Mouse (Mus musculus) embryo, embryonic 11 days (tissue): ENCODE measurements around the gene Kdm5b.

Source experiments
- DNase-seq: peaks from one replicate; pipeline ENCODE4 v3.0.0-alpha.2; 2015

Gene Kdm5b

GRCm38 (mm10) chr1:134552396-134552795 is 7.6 kb upstream of the Kdm5b start:
- no peak for DNase-seq

- DNase-seq: peak; percentile 28
Measured at GRCm38 (mm10) chr1:134555240-134555870, 4.6 kb upstream of the Kdm5b start.

GRCm38 (mm10) chr1:134555871-134556670 is 3.9 kb upstream of the Kdm5b start:
- peak; percentile 70 for DNase-seq

- DNase-seq: peak; percentile 99
Measured at GRCm38 (mm10) chr1:134556671-134557218, 3.2 kb upstream of the Kdm5b start.

- no peak for DNase-seq
Measured at GRCm38 (mm10) chr1:134558511-134558910, 1.5 kb upstream of the Kdm5b start.

- DNase-seq: no peak
Measured at GRCm38 (mm10) chr1:134559226-134559625, 745 bp upstream of the Kdm5b start.

- no peak for DNase-seq
Measured at GRCm38 (mm10) chr1:134560396-134560795, 425 bp downstream of the Kdm5b start.

- peak; percentile 70 for DNase-seq
Measured at GRCm38 (mm10) chr1:134560801-134561769, 1.1 kb downstream of the Kdm5b start.

- DNase-seq: no peak
Measured at GRCm38 (mm10) chr1:134561770-134562143, 1.8 kb downstream of the Kdm5b start.

- no peak for DNase-seq
Measured at GRCm38 (mm10) chr1:134562457-134562856, 2.5 kb downstream of the Kdm5b start.

- DNase-seq: no peak
Measured at GRCm38 (mm10) chr1:134563726-134564125, 3.8 kb downstream of the Kdm5b start.

GRCm38 (mm10) chr1:134567511-134567910 is 7.5 kb downstream of the Kdm5b start:
- no peak for DNase-seq

GRCm38 (mm10) chr1:134570171-134570570 is 10.2 kb downstream of the Kdm5b start:
- DNase-seq: no peak

- DNase-seq: no peak
Measured at GRCm38 (mm10) chr1:134570631-134571030, 10.7 kb downstream of the Kdm5b start.

GRCm38 (mm10) chr1:134573300-134573931 is 13.4 kb downstream of the Kdm5b start:
- DNase-seq: no peak

- no peak for DNase-seq
Measured at GRCm38 (mm10) chr1:134573932-134574315, 14.0 kb downstream of the Kdm5b start.

- DNase-seq: no peak
Measured at GRCm38 (mm10) chr1:134577384-134578120, 17.6 kb downstream of the Kdm5b start.

GRCm38 (mm10) chr1:134580796-134581195 is 20.8 kb downstream of the Kdm5b start:
- DNase-seq: no peak

GRCm38 (mm10) chr1:134583560-134583959 is 23.6 kb downstream of the Kdm5b start:
- DNase-seq: no peak

- no peak for DNase-seq
Measured at GRCm38 (mm10) chr1:134589676-134590075, 29.7 kb downstream of the Kdm5b start.

- DNase-seq: no peak
Measured at GRCm38 (mm10) chr1:134591773-134592172, 31.8 kb downstream of the Kdm5b start.
